Mouse (Mus musculus) thymus, postnatal 14 days (tissue): Measurements from ENCODE around the gene Adamts12.

Source experiments
- DNase-seq: peaks from one replicate; pipeline ENCODE4 v3.0.0; 2021

Gene Adamts12

DNA sequence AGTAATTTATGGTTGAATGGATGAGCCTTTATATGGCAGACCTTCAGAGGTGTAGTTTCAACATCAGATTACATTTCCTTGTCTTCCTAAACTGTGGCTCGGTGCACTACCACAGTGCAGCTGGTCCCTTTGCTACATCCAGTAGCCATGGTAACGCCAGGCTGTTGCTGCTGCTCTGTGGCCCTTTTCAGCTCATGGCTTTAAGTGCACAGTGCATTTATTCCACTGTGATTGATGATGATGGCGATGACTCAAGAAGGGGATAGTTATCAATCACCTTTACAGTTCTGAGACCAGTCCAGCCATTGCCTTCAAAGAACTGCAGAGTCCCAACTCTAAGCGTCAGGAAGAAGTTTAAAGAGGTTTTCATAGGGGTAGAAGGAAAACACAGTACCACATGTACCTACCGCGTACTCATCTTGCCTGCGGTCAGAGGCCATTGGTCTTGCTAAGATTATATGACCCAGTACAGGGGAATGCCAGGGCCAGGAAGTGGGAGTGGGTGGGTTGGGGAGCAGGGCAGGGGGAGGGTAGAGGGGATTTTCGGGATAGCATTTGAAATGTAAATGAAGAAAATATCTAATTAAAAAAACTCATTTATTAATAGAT lies 18.5 kb downstream of the Adamts12 start:
- DNase-seq = no peak

DNA sequence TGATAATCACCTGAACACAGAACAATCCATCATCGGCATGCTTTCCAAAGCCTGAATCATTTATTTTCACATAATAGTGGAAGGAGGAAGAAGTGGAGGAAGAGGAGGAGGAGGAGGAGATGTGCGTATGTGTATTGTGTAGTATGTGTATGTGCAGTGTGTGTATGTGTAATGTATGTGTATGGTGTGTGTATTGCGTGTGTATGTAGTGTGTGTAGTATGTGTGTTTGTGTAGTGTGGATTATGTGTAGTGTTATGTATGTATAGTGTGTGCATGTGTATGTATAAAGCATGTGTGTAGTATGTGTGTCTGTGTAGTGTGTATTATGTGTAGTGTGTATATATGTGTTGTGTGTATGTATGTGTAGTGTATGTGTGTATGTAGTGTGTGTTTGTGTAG lies 19.1 kb downstream of the Adamts12 start:
- no peak for DNase-seq

DNA sequence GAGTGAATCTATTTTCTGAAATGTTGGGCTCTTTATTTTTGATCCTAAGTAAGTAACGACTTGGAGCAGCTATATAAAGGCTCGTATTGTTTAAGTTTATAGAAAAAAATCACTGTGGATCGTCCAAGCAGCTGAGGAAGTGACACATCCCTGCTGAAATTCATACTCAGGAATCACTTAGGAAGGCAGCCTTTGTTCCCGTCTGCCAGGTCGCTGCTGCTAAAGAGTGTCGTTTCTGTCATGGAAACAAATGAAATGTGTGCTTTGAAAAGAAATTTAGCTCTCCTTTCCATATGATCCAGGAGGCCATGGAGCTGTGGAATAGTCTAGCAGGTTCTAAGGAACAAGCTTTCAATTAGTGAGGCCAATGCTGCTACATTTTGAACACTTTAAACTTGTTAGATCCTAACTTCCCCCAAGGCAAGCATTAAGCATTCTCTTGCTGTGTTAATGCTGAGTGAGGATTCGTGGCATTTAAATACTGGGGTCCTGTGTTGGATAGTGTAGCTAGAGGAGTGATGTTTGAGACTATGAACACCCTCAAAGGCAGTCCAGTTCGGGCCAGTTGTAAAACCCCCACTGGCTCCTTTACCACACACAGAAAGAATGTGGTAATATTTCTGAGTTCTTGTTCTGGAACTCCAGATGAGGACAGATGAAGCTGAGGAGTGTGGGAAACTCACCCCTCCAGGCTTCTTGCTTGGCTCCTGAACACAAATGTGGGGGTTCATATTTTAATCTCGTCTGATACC lies 19.8 kb downstream of the Adamts12 start:
- no peak for DNase-seq

DNA sequence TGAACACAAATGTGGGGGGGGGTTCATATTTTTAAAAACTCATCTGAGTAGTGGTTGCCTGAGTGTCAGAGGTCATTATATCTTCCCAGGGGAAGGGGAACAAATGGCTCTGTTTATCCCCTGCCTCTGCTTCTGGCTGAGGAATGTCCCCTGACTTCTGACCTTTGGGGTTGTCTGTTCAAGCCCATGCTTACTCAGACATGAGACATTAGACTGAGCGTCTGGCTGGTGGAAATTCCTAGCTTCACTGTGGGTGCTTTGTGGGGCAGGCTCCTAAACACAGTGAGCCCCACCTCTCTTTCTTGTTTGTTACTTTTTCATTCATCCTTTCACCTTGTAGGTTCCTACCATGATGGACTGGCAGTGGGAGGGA lies 20.4 kb downstream of the Adamts12 start:
- no peak for DNase-seq

DNA sequence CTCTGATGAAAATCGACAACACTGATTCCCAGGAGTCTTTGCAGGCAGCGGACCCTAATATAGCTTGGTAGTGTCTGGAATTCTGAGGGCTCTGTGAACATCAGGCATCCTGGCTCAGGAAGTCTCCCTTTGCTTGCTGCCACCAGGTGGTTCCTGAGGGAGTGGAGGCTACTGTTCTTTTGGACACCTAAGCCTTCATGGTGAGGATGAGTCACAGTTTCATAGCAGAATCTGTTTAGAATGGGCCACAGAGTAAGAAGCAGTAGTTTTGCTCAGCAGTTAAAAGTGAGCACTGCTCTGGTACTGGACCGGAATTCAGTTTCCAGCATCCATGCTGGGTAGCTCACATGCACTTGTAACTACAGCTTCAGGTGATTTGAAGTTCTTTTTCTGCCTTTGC lies 24.9 kb downstream of the Adamts12 start:
- no peak for DNase-seq

DNA sequence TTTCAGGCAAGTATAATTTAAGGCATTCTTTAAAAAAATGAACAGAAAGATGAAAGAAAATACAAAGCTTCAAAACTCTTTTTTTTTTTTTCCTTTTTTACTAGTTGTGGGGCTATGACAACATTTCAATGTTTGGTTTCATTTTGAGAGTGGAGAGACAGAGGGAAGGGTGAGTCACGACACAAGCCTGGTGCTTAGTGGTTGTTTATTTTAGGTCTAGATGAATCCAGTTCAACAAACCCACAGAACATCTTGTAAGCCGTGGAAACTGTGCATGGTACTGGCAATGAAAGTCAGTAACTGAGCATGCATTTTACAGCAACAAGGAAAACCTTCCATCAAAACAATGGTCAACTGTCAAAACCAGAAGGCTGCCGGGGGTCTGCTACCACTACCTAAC lies 31.0 kb downstream of the Adamts12 start:
- no peak for DNase-seq

DNA sequence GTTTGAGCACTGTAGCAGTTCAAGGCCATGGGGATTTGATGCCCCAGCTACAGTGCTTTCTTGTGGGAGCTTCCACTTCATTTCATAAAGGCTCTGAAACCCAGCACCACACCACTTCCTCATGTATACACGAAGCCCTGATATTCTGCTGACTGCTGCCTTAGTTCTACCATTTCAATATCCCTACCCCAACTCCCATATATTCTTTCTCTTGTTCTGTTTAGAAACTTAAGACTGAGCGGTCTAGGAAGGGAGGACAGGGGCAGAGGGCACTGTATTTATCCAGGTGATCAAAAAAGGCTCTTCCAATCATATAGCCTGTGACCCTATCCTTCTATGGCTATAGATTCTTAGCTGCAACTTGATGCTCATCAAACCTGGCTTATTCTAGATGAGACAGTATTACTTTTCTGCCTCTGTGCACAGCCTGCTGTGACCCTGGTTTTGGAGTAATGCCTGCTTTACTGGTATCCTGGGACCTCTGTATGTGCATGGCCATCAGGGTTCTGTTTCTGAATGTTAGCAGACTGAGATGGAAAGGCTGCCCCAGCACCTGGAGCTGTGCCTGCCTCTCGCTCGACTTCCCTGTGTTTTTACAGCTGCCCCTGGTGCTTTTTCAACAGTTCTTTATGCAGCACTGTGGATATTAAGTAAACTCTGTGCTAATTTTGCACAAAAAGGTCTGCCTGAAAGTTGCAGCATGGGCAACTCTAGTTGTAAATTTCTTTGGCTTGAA lies 33.5 kb downstream of the Adamts12 start:
- no peak for DNase-seq

DNA sequence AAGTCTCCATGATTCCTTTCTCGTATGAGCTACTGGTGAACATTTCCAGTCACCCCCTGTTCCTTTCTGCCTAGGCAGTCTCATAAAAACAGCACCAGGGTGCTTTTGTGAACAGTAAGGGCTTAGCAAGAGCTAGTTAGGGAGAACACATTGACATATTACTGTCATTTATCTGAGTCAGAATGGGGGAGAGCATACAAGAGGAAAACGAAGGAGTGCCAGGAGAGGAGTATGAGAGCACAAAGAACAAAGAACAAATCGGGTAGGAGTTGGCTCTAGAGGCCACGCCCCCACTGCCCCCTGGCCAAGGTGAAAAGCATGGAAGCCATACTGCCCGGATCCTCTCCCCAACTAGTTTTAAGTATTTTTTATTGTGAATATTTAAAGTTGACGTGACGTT lies 34.4 kb downstream of the Adamts12 start:
- DNase-seq = no peak

DNA sequence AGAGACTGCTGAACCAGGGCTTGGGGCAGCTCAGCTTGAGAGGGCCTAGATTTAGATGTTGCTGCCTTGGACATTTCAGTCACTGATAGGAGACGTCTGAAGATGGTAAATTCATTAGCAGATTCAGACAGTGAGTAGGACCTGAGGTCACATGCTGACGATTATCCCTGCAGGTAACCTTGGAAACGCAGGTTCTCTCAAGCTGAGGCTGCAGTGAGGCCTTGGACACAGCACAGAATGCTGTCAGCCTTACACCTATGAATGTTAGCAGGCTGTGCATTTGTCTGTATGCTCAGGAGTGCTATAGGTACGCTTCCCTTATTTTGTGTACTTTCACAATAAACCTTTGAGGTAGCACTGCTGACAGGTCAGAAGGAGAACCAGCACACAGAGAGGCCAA lies 36.3 kb downstream of the Adamts12 start:
- no peak for DNase-seq

DNA sequence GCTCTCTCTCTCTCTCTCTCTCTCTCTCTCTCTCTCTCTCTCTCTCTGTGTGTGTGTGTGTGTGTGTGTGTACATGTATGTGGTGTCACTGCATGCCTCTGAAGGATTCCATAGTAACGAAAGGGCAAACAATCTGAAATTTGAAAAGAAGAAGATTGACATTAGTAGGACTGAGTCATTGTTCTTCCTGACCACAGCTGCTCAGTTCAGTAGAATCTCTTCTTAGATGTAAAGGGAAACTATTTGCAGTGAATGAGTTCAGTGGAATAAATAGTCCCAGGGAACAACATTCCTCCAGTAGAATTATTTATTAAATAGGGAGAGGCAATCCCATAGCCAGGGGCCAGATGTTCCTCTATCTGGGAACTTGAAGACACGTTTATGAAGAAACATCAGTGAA lies 40.5 kb downstream of the Adamts12 start:
- DNase-seq = no peak

DNA sequence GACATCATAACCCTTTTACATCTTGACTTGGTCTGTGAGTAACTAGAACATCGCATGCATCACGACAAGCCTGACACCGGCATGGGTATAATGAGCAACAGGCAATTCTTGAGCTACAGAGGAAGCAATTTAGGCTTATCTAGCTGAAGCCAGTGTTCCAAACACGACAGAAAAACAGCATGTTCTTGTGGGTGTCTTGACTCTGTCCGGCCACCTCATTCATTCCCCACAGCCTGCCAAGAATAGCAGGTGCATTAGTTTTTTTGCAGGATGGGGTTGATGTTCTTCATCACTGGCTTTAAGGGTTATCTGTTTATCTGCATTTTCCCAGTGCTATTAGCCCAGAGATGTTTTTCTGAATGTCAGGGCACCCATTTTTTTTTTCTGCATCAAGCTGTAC lies 42.8 kb downstream of the Adamts12 start:
- DNase-seq = no peak

DNA sequence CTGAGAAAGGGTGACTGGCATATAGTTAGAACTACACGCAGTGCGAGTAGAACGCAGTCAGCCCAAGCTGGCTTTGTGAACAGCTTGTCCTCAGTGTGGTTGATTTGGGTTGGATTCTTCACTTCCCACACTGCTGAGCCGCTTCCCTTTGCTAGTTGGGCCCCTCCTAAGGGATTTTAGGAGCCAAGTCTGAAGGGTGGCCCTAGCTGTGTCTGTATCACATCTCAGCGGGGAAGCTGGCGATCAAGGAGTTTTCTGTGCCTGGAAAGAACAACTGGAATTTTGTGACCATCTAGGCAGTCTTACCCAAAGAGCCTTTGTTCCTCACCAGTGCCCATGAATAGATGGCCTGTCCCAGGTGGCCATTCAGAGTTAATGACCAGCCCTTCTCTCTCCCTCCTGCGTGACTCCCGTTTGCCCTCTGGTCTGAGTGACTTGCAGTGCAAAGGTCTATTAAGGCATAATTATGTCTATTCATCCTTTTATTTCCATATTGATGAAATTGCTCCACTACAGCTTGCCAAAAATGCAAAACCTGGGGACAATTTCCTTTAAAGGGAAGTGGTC lies 50.1 kb downstream of the Adamts12 start:
- no peak for DNase-seq

DNA sequence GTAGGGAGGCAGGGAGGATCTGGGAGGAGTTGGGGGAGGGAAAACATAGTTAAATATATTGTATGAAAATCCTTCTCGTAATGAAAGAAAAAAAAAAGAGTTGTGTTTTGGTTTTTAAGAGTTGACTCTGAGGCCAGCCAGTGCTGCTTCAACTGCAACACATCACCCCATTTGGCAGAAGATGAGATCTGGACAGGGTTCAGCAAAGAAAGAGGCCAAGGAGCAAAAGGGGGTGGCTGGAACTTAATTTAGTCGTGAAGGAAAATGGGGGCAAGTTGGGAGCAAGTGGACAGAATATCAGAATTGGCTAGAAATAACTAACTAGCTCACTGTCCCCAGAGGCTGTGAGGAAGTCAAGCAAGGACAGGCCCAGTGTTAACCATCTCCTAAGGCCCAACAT lies 51.7 kb downstream of the Adamts12 start:
- DNase-seq = no peak

DNA sequence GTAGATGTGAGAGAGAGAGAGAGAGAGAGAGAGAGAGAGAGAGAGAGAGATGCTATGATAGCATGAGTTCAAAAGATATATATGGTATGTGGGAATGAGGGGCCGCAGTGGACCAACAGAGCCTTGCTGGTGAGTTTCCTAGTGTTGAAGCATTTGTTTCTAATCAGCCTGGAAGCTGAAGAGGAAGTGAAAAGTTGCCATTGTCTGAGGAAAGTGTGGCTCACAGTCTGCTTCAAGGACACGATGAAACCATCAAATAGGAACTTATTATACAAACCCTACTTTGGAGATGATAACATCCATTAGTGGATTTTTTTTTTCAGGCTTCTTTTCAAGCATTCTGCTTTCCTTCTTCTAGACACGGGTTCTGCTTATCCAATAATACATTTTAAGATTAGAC lies 52.3 kb downstream of the Adamts12 start:
- no peak for DNase-seq

DNA sequence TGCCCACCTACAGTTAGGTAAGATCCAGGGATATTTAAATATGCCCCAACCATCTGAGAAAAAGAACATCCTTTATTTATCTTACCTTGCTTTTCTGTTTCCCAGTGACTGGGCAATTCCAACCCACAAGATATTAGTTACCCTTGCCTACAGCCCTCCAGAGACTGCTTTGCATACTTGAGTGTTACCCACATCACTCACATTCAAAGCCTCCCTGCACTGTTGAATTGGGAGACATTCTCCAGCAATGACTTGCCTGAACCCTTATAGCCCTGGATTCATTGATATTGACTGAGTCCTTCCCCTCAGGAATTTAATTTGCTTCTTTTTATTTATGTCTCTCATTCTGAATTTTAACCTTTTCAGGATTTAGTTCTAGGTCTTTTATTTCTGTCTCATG lies 53.8 kb downstream of the Adamts12 start:
- no peak for DNase-seq

DNA sequence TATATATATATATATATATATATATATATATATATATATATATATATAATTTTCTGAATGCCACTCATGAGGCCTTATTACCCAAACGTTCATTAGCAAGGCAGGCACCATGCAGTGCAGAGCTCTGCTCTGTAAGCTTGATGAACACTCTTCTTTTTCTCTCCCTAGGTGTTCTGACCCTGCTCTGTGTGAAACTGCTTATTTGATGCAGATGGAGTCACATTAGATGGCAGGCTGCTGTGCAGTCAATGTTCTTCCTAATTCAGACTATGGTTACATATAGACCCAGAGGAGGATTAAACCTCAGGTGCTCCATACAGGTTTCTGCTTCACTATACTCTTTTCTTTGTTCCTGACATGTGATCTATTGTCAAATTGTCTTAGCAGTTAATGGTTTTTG lies 57.1 kb downstream of the Adamts12 start:
- no peak for DNase-seq

DNA sequence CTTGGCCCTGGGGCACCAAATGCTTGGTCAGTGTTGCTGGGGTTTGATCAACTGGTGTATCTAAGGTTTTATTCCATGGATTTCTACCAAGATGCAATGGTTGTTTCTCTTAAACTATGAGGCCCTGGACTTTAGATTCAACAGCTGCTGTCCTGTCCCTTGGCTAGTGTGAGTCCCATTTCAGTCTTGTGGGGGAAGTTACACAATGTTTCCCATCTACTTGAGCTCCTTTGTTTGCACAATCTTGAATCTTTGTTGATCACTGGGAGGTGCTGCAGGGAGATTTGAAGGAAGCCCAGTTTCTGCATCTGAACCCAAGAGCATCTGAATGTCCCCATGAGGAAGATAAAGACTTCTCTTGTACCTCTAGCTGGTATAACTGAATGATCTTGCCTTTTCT lies 60.8 kb downstream of the Adamts12 start:
- no peak for DNase-seq

DNA sequence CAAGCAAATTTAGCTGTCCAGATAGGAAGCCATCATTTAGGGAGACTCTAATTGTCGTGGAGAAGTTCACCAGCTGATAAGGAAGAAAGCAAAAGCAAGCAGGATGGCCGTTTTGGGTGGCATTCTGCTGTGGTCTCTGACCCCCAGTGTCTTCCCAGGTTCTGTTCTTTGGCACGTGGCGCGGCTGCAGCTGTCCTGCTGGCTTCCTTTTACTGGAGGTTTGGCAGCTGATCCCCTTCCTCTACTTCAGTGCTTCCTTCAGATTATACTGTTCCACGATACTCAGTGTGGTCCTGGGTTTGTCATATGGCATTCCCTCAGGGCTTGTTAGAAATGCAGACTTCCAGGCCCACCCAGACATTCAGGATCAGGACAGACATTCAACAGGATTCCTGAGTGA lies 63.9 kb downstream of the Adamts12 start:
- no peak for DNase-seq

DNA sequence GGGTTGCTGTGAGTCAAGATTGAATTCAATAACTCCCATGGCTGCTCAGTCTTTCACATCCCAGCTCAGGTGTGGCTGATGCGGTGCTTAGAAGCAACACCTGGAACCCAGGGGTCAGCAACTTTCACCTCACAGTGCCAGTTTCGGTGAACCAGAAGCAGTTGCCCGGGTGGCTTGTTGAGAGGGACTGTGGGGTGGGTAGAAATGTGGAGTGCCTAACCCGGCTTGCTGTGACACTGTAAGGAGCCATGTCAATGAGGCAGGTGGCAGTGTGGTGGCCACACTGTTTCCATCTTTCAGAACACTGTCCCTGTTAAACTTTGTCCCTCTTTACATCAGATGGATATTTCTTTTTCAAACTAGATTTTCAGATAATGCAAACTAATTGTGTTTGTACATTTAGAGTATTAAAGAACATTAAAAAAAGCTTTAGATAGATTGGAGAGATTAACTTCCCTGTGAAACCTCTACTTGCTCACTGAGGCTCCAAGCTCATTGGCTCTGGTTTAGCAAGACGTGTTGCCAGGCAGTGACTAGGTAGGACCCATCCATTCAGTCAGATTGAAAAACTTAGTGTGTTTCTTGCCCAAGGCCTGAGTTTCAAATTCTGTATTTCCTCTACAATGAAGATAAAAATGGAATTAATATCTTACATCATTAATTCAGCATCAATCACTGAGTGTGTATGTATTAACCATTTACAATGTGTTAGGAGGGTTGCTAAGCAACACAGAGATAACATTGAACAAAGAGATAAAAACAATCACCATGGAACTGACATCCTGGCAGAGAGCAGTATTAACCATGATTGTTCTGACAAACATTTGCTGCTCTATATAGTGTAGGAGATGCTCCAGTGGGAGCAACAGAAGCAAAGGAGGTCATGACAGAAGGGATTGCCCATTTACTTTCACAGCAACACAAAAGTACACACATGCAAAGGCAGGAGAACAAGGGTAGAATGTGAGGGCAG lies 68.3 kb downstream of the Adamts12 start:
- no peak for DNase-seq

DNA sequence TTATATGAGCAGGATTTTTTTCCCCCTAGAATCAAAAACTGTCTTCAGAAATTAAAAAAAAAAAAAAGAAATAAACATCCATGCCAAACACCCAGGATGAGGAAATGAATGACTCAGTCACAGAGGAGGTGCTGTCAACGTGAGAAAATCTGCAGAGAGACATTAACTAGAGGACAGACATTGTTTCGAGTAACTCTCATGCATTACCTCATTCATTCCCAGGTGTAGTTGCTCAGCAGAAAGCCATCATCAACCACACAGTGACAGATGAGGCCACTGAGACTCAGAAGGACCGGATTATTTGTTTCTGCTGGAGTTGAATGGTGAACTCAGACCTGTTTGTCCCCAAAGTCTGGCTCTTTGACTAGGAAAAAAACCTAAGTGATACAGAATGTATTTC lies 81.0 kb downstream of the Adamts12 start:
- DNase-seq = no peak

DNA sequence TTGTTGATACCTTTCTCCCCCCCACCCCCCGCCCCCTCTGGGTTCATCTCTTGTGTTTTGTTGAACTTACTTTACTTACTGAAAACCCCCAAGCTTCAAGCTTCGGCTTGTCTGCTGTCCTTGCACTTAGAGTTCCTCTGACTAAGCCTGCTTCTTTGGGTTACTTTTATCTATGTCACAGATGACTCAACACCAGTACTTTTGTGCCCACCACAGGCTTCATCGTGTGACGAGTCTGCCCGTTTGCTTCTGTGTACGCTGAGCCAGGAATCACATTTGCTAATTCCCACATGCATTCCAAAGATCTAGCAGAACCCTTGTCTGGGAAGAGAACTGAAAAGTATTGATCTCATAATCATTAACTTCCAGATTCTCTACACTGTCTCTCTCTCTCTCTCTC lies 94.8 kb downstream of the Adamts12 start:
- no peak for DNase-seq

DNA sequence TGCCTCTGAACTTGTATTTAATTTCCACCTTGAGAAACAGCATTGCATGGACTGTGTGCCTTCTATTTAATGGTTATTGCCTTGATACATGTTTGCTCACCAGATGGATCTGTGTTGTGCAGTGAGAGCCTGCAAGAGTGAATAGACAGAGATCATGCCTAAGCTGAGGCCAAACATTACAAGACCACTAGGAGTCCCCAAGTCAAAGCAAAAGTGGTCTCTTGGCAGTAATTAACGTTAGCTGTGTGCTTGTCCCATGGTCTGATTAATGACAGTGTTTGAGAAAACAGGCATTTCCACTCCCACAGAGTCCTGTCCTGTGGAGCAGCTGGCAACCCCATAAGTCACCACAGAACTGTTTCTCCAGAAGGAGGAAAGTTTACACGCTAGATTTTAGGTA lies 96.2 kb downstream of the Adamts12 start:
- DNase-seq = no peak

DNA sequence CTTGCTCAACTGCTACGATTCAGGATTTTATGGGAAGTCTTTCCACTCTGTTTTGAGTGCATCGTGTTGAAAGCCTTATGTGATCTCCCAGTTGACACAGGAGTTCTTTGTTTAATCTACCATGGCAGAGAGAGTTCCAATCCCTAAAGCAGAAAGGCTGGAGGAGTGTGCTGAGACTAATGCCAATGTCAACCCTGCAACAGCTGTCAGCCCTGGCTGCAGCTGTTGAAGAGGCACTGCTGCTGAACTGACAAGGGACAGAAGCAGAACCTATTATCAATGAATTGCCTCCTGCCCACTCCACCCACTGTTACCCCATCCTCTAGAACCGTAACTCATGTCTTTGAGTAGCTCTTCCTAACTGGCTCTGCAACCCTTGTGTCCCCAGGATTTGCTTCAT lies 101.3 kb downstream of the Adamts12 start:
- no peak for DNase-seq
